Mouse (Mus musculus) layer of hippocampus, adult 18-20 months (tissue): Measurements from ENCODE around the gene Dst. TPM values are rescaled to one million over a fixed set of nuclear protein-coding genes. Genes with fewer than 3 reads are reported as not detected.

Experiments used
- DNase-seq, 2 experiments: peaks; one replicate each; pipeline ENCODE4 v3.0.0; 2022; ENCODE audit warnings: low spot score in 2 of 2
- total RNA-seq, 2 experiments: library from RNA; stranded (reverse); gene quantifications; 2 replicates each; pipeline ENCODE4 v1.2.3; 2021

Dst gene
- total RNA-seq, 2 experiments from 2014 or later = 195 to 198 TPM

GRCm38 (mm10) chr1:34122905-34123304, 214.9 kb downstream of the Dst start:
- no peak for DNase-seq

GRCm38 (mm10) chr1:34123334-34123733, 215.3 kb downstream of the Dst start:
- no peak for DNase-seq

GRCm38 (mm10) chr1:34124376-34124775, 216.4 kb downstream of the Dst start:
- no peak for DNase-seq

- no peak for DNase-seq
These were observed 217.1 kb downstream of the Dst start for GRCm38 (mm10) chr1:34125148-34125547.

- DNase-seq = no peak
These were observed 219.9 kb downstream of the Dst start for GRCm38 (mm10) chr1:34127714-34128474.

- no peak for DNase-seq
These were observed 220.8 kb downstream of the Dst start for GRCm38 (mm10) chr1:34128796-34129195.

GRCm38 (mm10) chr1:34129691-34130090, 221.7 kb downstream of the Dst start:
- DNase-seq = no peak

- no peak for DNase-seq
These were observed 222.8 kb downstream of the Dst start for GRCm38 (mm10) chr1:34130804-34131203.

- DNase-seq = no peak
These were observed 224.8 kb downstream of the Dst start for GRCm38 (mm10) chr1:34132875-34133274.

- no peak for DNase-seq
These were observed 227.5 kb downstream of the Dst start for GRCm38 (mm10) chr1:34135535-34135934.

- no peak for DNase-seq
These were observed 231.3 kb downstream of the Dst start for GRCm38 (mm10) chr1:34139191-34139853.

- DNase-seq = no peak
These were observed 231.9 kb downstream of the Dst start for GRCm38 (mm10) chr1:34139871-34140471.

GRCm38 (mm10) chr1:34140686-34141085, 232.7 kb downstream of the Dst start:
- DNase-seq = no peak

GRCm38 (mm10) chr1:34142951-34143580, 235.0 kb downstream of the Dst start:
- DNase-seq = peak in 1 of 2 experiments; percentile 49

GRCm38 (mm10) chr1:34144826-34145225, 236.8 kb downstream of the Dst start:
- DNase-seq = no peak

GRCm38 (mm10) chr1:34148039-34148438, 240.0 kb downstream of the Dst start:
- DNase-seq = no peak

- peak in 1 of 2 experiments; percentile 28 for DNase-seq
These were observed 242.5 kb downstream of the Dst start for GRCm38 (mm10) chr1:34150416-34151093.

GRCm38 (mm10) chr1:34152683-34153082, 244.7 kb downstream of the Dst start:
- no peak for DNase-seq

GRCm38 (mm10) chr1:34156058-34156457, 248.0 kb downstream of the Dst start:
- DNase-seq = no peak

GRCm38 (mm10) chr1:34157702-34158101, 249.7 kb downstream of the Dst start:
- no peak for DNase-seq

GRCm38 (mm10) chr1:34158822-34159221, 250.8 kb downstream of the Dst start:
- DNase-seq = no peak
